Mouse (Mus musculus) left cerebral cortex, adult 2 months (tissue): Measurements from ENCODE around the gene Twist1. TPM values are rescaled to one million over a fixed set of nuclear protein-coding genes. Genes with fewer than 3 reads are reported as not detected.

Experiments used
- DNase-seq, 2 experiments: peaks; one replicate each; pipeline ENCODE4 v3.0.0; 2021 to 2022; ENCODE audit warnings: low spot score in 2 of 2, mixed read lengths in 1 of 2; ENCODE audit errors: extremely low spot score in 1 of 2
- H3K27ac ChIP-seq: fragments of 200-600 bp; 2 replicates; pipeline ENCODE4 v1.8.1; 2022
- H3K4me3 ChIP-seq: fragments of 200-600 bp; 2 replicates; pipeline ENCODE4 v1.8.1; 2022
- CTCF ChIP-seq: fragments of 200-600 bp; IDR thresholded peaks from 2 replicates; pipeline ENCODE4 v1.8.1; 2022; ENCODE audit warnings: antibody characterized with exemption, mild to moderate bottlenecking, moderate library complexity
- intact Hi-C: fragments of 180-260 bp; cut with DNase I; formaldehyde crosslinking; loops from one replicate; pipeline ENCODE4 v1.15.1; 2025
- total RNA-seq, 2 experiments: library from RNA; stranded (reverse); gene quantifications; 2 replicates each; pipeline ENCODE4 v1.2.3; 2021

Twist1 gene
- total RNA-seq, 2 experiments from 2014 or later = 0.35 to 1.2 TPM

GRCm38 (mm10) chr12:33966490-33967415 is 9.3 kb downstream of the Twist1 start:
- Histone ChIP-seq H3K4me3 (no peak overlapping the region), H3K27ac (no peak overlapping the region)
- DNase-seq = peak in 1 of 2 experiments; percentile 12
- TF ChIP-seq CTCF = no peak
- intact Hi-C loops = loop anchor here (5.0 to 10.0 kb wide), 2 partner anchors 468 to 691 kb away; no protein-coding TSS in a partner anchor

- peak in 1 of 2 experiments; percentile 18 for DNase-seq
- Histone ChIP-seq H3K27ac (no peak overlapping the region), H3K4me3 (no peak overlapping the region)
- TF ChIP-seq CTCF = no peak
- intact Hi-C loops = loop anchor here (5.0 to 10.0 kb wide), 2 partner anchors 467 to 690 kb away; no protein-coding TSS in a partner anchor
Observed at GRCm38 (mm10) chr12:33967514-33967913, 10.0 kb downstream of the Twist1 start.

GRCm38 (mm10) chr12:33968041-33968897 is 10.8 kb downstream of the Twist1 start:
- intact Hi-C loops = loop anchor here (5.0 to 10.0 kb wide), 2 partner anchors 467 to 689 kb away; no protein-coding TSS in a partner anchor
- Histone ChIP-seq H3K27ac (no peak overlapping the region), H3K4me3 (no peak overlapping the region)
- DNase-seq = no peak
- TF ChIP-seq CTCF = no peak

- Histone ChIP-seq H3K27ac (no peak overlapping the region), H3K4me3 (no peak overlapping the region)
- TF ChIP-seq CTCF = no peak
- intact Hi-C loops = loop anchor here (5.0 to 10.0 kb wide), 2 partner anchors 466 to 688 kb away; no protein-coding TSS in a partner anchor
- no peak for DNase-seq
Observed at GRCm38 (mm10) chr12:33968898-33969178, 11.4 kb downstream of the Twist1 start.

- Histone ChIP-seq H3K4me3 (no peak overlapping the region), H3K27ac (no peak overlapping the region)
- no peak for DNase-seq
- TF ChIP-seq CTCF = no peak
- intact Hi-C loops = no loop called here
Observed at GRCm38 (mm10) chr12:33980159-33980558, 22.7 kb downstream of the Twist1 start.

GRCm38 (mm10) chr12:33981433-33981832 is 24.0 kb downstream of the Twist1 start:
- no peak for TF ChIP-seq CTCF
- no peak overlapping the region for H3K27ac ChIP-seq
- intact Hi-C loops = no loop called here
- no peak overlapping the region for H3K4me3 ChIP-seq
- DNase-seq = no peak

GRCm38 (mm10) chr12:33993127-33993526 is 35.7 kb downstream of the Twist1 start:
- intact Hi-C loops = no loop called here
- TF ChIP-seq CTCF = no peak
- H3K4me3 ChIP-seq = no peak overlapping the region
- H3K27ac ChIP-seq = no peak overlapping the region
- DNase-seq = no peak

Other genes starting within 250 kb of the Twist1 start
- not detected for gene Ferd3l, start 29.2 kb upstream of the Twist1 start, total RNA-seq